Mouse (Mus musculus) heart, adult 2 months (tissue): ENCODE measurements around the gene Tmprss11a. TPM values are rescaled to one million over a fixed set of nuclear protein-coding genes. Genes with fewer than 3 reads are reported as not detected.

Experiments
- DNase-seq, 2 experiments: peaks; one replicate each; pipeline ENCODE4 v3.0.0; 2021
- H3K27ac ChIP-seq: fragments of 200-600 bp; 2 replicates; pipeline ENCODE4 v1.8.1; 2022
- H3K27me3 ChIP-seq: fragments of 200-500 bp; 2 replicates; pipeline ENCODE4 v1.6.1; 2012; ENCODE audit warnings: mild to moderate bottlenecking, low read length, inconsistent platforms, mixed read lengths; ENCODE audit not compliant: control insufficient read depth, insufficient read depth
- H3K36me3 ChIP-seq: fragments of 200-500 bp; 2 replicates; pipeline ENCODE4 v1.6.1; 2012; ENCODE audit warnings: low read length, inconsistent platforms; ENCODE audit not compliant: control insufficient read depth, insufficient read depth
- H3K4me1 ChIP-seq: fragments of 200-500 bp; 2 replicates; pipeline ENCODE4 v1.6.1; 2011; ENCODE audit warnings: low read length; ENCODE audit not compliant: control insufficient read depth, insufficient read depth
- H3K4me3 ChIP-seq: fragments of 200-600 bp; 2 replicates; pipeline ENCODE4 v1.8.1; 2022
- H3K79me2 ChIP-seq: fragments of 200-500 bp; replicated peaks from 2 replicates; pipeline ENCODE4 v1.6.1; 2012; ENCODE audit warnings: mild to moderate bottlenecking, inconsistent platforms, low read length, moderate library complexity, mixed read lengths; ENCODE audit not compliant: control insufficient read depth, insufficient read depth
- H3K9ac ChIP-seq: fragments of 200-500 bp; 2 replicates; pipeline ENCODE4 v1.6.1; 2012; ENCODE audit warnings: low read depth, mild to moderate bottlenecking, control low read depth, inconsistent platforms, low read length, mixed read lengths
- CTCF ChIP-seq: fragments of 200-600 bp; IDR thresholded peaks from 2 replicates; pipeline ENCODE4 v1.8.1; 2022; ENCODE audit warnings: antibody characterized with exemption, mild to moderate bottlenecking, moderate library complexity
- EP300 ChIP-seq: fragments of 200-500 bp; IDR thresholded peaks from 2 replicates; pipeline ENCODE4 v1.6.1; 2011; ENCODE audit warnings: low read depth, low read length, control low read depth; ENCODE audit not compliant: insufficient read depth
- POLR2A ChIP-seq: fragments of 200-500 bp; IDR thresholded peaks from 2 replicates; pipeline ENCODE4 v1.6.1; 2011; ENCODE audit warnings: mild to moderate bottlenecking, low read depth, low read length, control low read depth; ENCODE audit not compliant: insufficient read depth
- WGBS: fragments of 180-500 bp; shearing (Covaris S2); methylation state at CpG from one replicate; pipeline ENCODE4 v1.1.7; 2018; 5-methylcytosine and 5-hydroxymethylcytosine counted together
- intact Hi-C: fragments of 180-260 bp; cut with DNase I; formaldehyde crosslinking; loops from one replicate; pipeline ENCODE4 v1.15.1; 2025
- long read RNA-seq: library from polyadenylated mRNA; stranded (forward); transcript quantifications from one replicate; pipeline ENCODE4 v2.0.0, GENCODE M21; 2021
- polyA plus RNA-seq: library from polyadenylated mRNA; depleted of rRNA; stranded (reverse); fragments of >200 nt; gene quantifications from 2 replicates; pipeline ENCODE4 v1.2.3, GENCODE M21; 2012; rRNA removed
- total RNA-seq, 2 experiments: library from RNA; stranded (reverse); gene quantifications; 2 replicates each; pipeline ENCODE4 v1.2.3; 2021

Tmprss11a gene
- total RNA-seq (not detected), polyA plus RNA-seq (not detected in 2 replicates)
- long read RNA-seq, result 0 reads

GRCm38 (mm10) chr5:86468890-86469289, at the start of gene Tmprss11a:
Tmprss11a (minus strand) TSS chr5:86468990.
- no peak within 1 kb of the TSS for H3K4me3 ChIP-seq
- H3K9ac ChIP-seq, result no peak within 1 kb of the TSS
- H3K4me1 ChIP-seq, result no peaks in the 10 kb centered on the region
- intact Hi-C loops, result no loop called here
- no peaks in the 10 kb centered on the region for H3K79me2 ChIP-seq
- no peak within 1 kb of the TSS for H3K27ac ChIP-seq
- no peaks in the 10 kb centered on the region for H3K36me3 ChIP-seq
- no peak for DNase-seq
- WGBS, result 51% methylated on average over 4 of the region's 4 CpGs
- H3K27me3 ChIP-seq, result no peaks in the 10 kb centered on the region
- TF ChIP-seq POLR2A, result no peak
- no peak for TF ChIP-seq EP300
- no peak for TF ChIP-seq CTCF

GRCm38 (mm10) chr5:86518500-86518899, 49.7 kb upstream of the Tmprss11a start, which contains the start of gene Tmprss11g:
Tmprss11g (minus strand) TSS chr5:86518600.
- Histone ChIP-seq H3K27me3 (no peaks in the 10 kb centered on the region), H3K27ac (no peak within 1 kb of the TSS), H3K79me2 (no peaks in the 10 kb centered on the region), H3K4me1 (no peaks in the 10 kb centered on the region), H3K9ac (no peak within 1 kb of the TSS), H3K4me3 (no peak within 1 kb of the TSS), H3K36me3 (no peaks in the 10 kb centered on the region)
- 62% methylated on average over 9 of the region's 9 CpGs for WGBS
- no peak for DNase-seq
- TF ChIP-seq CTCF (no peak), POLR2A (no peak), EP300 (no peak)
- intact Hi-C loops, result no loop called here

- no peak overlapping the region for H3K4me3 ChIP-seq
- H3K36me3 ChIP-seq, result no peaks in the 10 kb centered on the region
- DNase-seq, result no peak
- no peaks in the 10 kb centered on the region for H3K27me3 ChIP-seq
- TF ChIP-seq EP300, result no peak
- no peak for TF ChIP-seq CTCF
- no peak for TF ChIP-seq POLR2A
- H3K27ac ChIP-seq, result no peak overlapping the region
- intact Hi-C loops, result no loop called here
- no peak overlapping the region for H3K9ac ChIP-seq
- H3K4me1 ChIP-seq, result no peaks in the 10 kb centered on the region
- 69% methylated on average over 5 of the region's 5 CpGs for WGBS
- H3K79me2 ChIP-seq, result no peaks in the 10 kb centered on the region
These were observed 42.7 kb upstream of the Tmprss11a start for GRCm38 (mm10) chr5:86511538-86511937.

GRCm38 (mm10) chr5:86493453-86493852, 24.7 kb upstream of the Tmprss11a start:
- WGBS, result 55% methylated on average over 1 of the region's 1 CpGs
- no peak for DNase-seq
- no peak overlapping the region for H3K27ac ChIP-seq
- no peak overlapping the region for H3K4me3 ChIP-seq
- H3K9ac ChIP-seq, result no peak overlapping the region
- TF ChIP-seq CTCF (no peak), POLR2A (no peak), EP300 (no peak)
- intact Hi-C loops, result no loop called here
- H3K4me1 ChIP-seq, result no peaks in the 10 kb centered on the region
- H3K36me3 ChIP-seq, result no peaks in the 10 kb centered on the region
- H3K27me3 ChIP-seq, result no peaks in the 10 kb centered on the region
- H3K79me2 ChIP-seq, result no peaks in the 10 kb centered on the region

- Histone ChIP-seq H3K4me1 (no peaks in the 10 kb centered on the region), H3K79me2 (no peaks in the 10 kb centered on the region), H3K27ac (no peak overlapping the region), H3K27me3 (no peaks in the 10 kb centered on the region), H3K4me3 (no peak overlapping the region), H3K9ac (no peak overlapping the region), H3K36me3 (no peaks in the 10 kb centered on the region)
- intact Hi-C loops, result no loop called here
- DNase-seq, result no peak
- 54% methylated on average over 2 of the region's 2 CpGs for WGBS
- no peak for TF ChIP-seq POLR2A
- TF ChIP-seq EP300, result no peak
- TF ChIP-seq CTCF, result peak; percentile 29
These were observed 13.8 kb upstream of the Tmprss11a start for GRCm38 (mm10) chr5:86482562-86482961.

- 58% methylated on average over 1 of the region's 1 CpGs for WGBS
- DNase-seq, result no peak
- no peak overlapping the region for H3K27ac ChIP-seq
- H3K79me2 ChIP-seq, result no peaks in the 10 kb centered on the region
- no peak for TF ChIP-seq POLR2A
- no peak for TF ChIP-seq CTCF
- no peak for TF ChIP-seq EP300
- no peak overlapping the region for H3K9ac ChIP-seq
- intact Hi-C loops, result no loop called here
- no peak overlapping the region for H3K4me3 ChIP-seq
- H3K4me1 ChIP-seq, result no peaks in the 10 kb centered on the region
- H3K27me3 ChIP-seq, result no peaks in the 10 kb centered on the region
- H3K36me3 ChIP-seq, result no peaks in the 10 kb centered on the region
These were observed 13.2 kb upstream of the Tmprss11a start for GRCm38 (mm10) chr5:86482031-86482430.
